In the genomic region with DNA sequence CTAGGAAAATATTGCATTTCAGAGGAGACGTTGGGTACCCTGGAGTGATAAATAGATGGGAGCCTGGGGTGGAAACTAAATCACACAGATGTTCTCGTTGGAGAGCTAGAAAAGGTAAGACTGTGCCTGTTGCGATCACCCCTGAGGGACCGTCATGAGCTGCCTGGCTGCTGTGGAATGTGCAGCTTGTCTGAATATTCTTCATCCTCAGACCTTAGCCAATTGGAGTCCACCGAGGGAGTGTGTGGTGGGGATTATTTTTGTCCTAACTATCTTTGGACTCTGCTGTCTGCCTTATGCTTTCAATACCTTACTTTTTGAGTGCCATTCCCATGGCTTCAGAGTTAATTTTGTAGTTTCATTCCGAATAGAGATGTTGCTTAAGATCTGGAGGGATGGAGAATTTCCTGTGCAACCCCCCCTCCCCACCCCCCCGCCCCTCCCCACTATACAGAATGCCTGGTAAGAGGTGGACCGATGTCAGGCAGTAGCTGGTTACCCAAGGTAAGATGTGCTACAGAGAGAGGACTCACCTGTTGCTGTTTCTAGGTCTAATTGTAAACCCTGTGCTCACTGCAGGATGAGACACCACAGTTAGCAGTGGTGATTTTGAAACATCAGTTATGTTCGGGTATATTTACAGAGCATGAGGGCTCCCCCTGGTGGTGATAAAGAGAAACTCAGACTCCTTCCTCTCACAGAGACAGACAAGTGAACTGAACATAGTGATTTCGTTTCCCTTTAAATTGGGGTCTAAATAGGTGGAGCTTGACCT, we compare ENCODE assay signal across 8 mouse cellular contexts. TPM values are rescaled to one million over a fixed set of nuclear protein-coding genes. Genes with fewer than 3 reads are reported as not detected.
DNase-seq lines count a peak whose midpoint lies in the region; ATAC-seq and TF ChIP-seq lines count a peak whose summit lies in the region.

No protein-coding gene starts in this region.

- H3K27ac ChIP-seq in ES-Bruce4 (ENCODE audit: insufficient read depth, low read length) = no peak overlapping the region
- H3K27ac ChIP-seq in bone marrow, adult 2 months (ENCODE audit: control insufficient read depth, insufficient read depth, low read depth, low read length, poor library complexity) = no peak overlapping the region
- 0 out of 2 replicates have a peak overlapping the region, but pooled peaks have one; percentile 48 for H3K27ac ChIP-seq in heart, embryonic 13.5 days (replicated peaks)
- no peak overlapping the region for H3K27ac ChIP-seq in kidney, embryonic 15.5 days
- H3K27ac ChIP-seq in testis, adult 2 months (ENCODE audit: control insufficient read depth, insufficient read depth, low read depth, low read length) = no peak overlapping the region

- ATAC-seq in erythroblast, adult 5-6 weeks (replicated peaks; ENCODE audit: low FRiP score, poor library complexity, severe bottlenecking) = peak; percentile 83
- ATAC-seq in heart, embryonic 13.5 days (ENCODE audit: extremely low read depth, insufficient number of reproducible peaks, low FRiP score, low TSS enrichment) = peak; percentile 54; the same call in 1 of the 2 replicates
- ATAC-seq in kidney, embryonic 15.5 days (replicated peaks; ENCODE audit: low FRiP score) = peak; percentile 75

- peak; percentile 36 for TF ChIP-seq CTCF in ES-Bruce4 (IDR thresholded peaks at IDR 0.05; ENCODE audit: low read depth, low read length)
- TF ChIP-seq CTCF in bone marrow, adult 2 months (IDR thresholded peaks at IDR 0.05; ENCODE audit: control insufficient read depth, insufficient read depth, low read length) = peak; percentile 52
- TF ChIP-seq CTCF in testis, adult 2 months (IDR thresholded peaks at IDR 0.05; ENCODE audit: control insufficient read depth, insufficient read depth, insufficient replicate concordance, low read depth, low read length) = peak; percentile 39; the same call in 1 of the 2 replicates

- H3K9me3 ChIP-seq in ES-Bruce4 (replicated peaks; ENCODE audit: control insufficient read depth, insufficient read depth, low read length, poor library complexity, severe bottlenecking) = no peaks in the 10 kb centered on the region
- H3K9me3 ChIP-seq in heart, embryonic 13.5 days = no peaks in the 10 kb centered on the region
- H3K9me3 ChIP-seq in kidney, embryonic 15.5 days (replicated peaks) = no peaks in the 10 kb centered on the region

- H3K4me3 ChIP-seq in ES-Bruce4 (ENCODE audit: low read depth, low read length) = no peak overlapping the region
- H3K4me3 ChIP-seq in bone marrow, adult 2 months (replicated peaks; ENCODE audit: control insufficient read depth, low read depth, low read length) = no peak overlapping the region
- H3K4me3 ChIP-seq in heart, embryonic 13.5 days = no peak overlapping the region
- H3K4me3 ChIP-seq in kidney, embryonic 15.5 days (replicated peaks) = no peak overlapping the region
- no peak overlapping the region for H3K4me3 ChIP-seq in testis, adult 2 months (ENCODE audit: control insufficient read depth, low read depth, low read length)

- peak; percentile 39 for DNase-seq in liver
- DNase-seq in naive thymus-derived CD4-positive, alpha-beta T cell, adult 2 months (ENCODE audit: low read depth) = peak; percentile 81

- no peaks in the 10 kb centered on the region for H3K4me1 ChIP-seq in ES-Bruce4 (ENCODE audit: control insufficient read depth, insufficient read depth, low read length)
- H3K4me1 ChIP-seq in bone marrow, adult 2 months (ENCODE audit: control insufficient read depth, insufficient read depth, low read length) = no peaks in the 10 kb centered on the region
- peaks cover 12% of the 10 kb centered on the region for H3K4me1 ChIP-seq in heart, embryonic 13.5 days
- H3K4me1 ChIP-seq in kidney, embryonic 15.5 days = no peaks in the 10 kb centered on the region
- no peaks in the 10 kb centered on the region for H3K4me1 ChIP-seq in testis, adult 2 months (ENCODE audit: control insufficient read depth, insufficient read depth, low read length)

- H3K27me3 ChIP-seq in ES-Bruce4 (ENCODE audit: control insufficient read depth, insufficient read depth, low read length, poor library complexity, severe bottlenecking) = no peaks in the 10 kb centered on the region
- no peaks in the 10 kb centered on the region for H3K27me3 ChIP-seq in heart, embryonic 13.5 days (replicated peaks)
- H3K27me3 ChIP-seq in kidney, embryonic 15.5 days = no peaks in the 10 kb centered on the region
- H3K27me3 ChIP-seq in testis, adult 2 months (ENCODE audit: control insufficient read depth, insufficient read depth, low read length) = no peaks in the 10 kb centered on the region

- H3K4me2 ChIP-seq in heart, embryonic 13.5 days = peak overlapping the region; percentile 36
- no peak overlapping the region for H3K4me2 ChIP-seq in kidney, embryonic 15.5 days

- H3K36me3 ChIP-seq in ES-Bruce4 (ENCODE audit: control insufficient read depth, insufficient read depth, low read length, poor library complexity, severe bottlenecking) = no peaks in the 10 kb centered on the region
- no peaks in the 10 kb centered on the region for H3K36me3 ChIP-seq in heart, embryonic 13.5 days
- no peaks in the 10 kb centered on the region for H3K36me3 ChIP-seq in kidney, embryonic 15.5 days
- H3K36me3 ChIP-seq in testis, adult 2 months (ENCODE audit: control insufficient read depth, insufficient read depth, low read length) = no peaks in the 10 kb centered on the region

- H3K9ac ChIP-seq in ES-Bruce4 (ENCODE audit: low read depth, poor library complexity, severe bottlenecking) = no peak overlapping the region
- no peak overlapping the region for H3K9ac ChIP-seq in heart, embryonic 13.5 days
- H3K9ac ChIP-seq in kidney, embryonic 15.5 days = no peak overlapping the region

- TF ChIP-seq POLR2A in ES-Bruce4 (IDR thresholded peaks at IDR 0.05; ENCODE audit: insufficient read depth, low read length) = no peak
- TF ChIP-seq POLR2A in bone marrow, adult 2 months (IDR thresholded peaks at IDR 0.05; ENCODE audit: borderline replicate concordance, control insufficient read depth, low read depth, low read length) = no peak
- TF ChIP-seq POLR2A in testis, adult 2 months (IDR thresholded peaks at IDR 0.05; ENCODE audit: control insufficient read depth, low read depth, low read length) = no peak

- TF ChIP-seq EP300 in ES-Bruce4 (IDR thresholded peaks at IDR 0.05; ENCODE audit: insufficient read depth, low read depth, low read length) = no peak

- WGBS in bone marrow, adult 2 months = 59% methylated on average over 10 of the region's 10 CpGs
- WGBS in heart, embryonic 13.5 days = 43% methylated on average over 10 of the region's 10 CpGs
- WGBS in kidney, embryonic 15.5 days = 61% methylated on average over 10 of the region's 10 CpGs

RNA-seq across cellular contexts. Expression of a gene that starts 15.0 kb away (rescaled TPM):
- 63.6 and 77.1 TPM in 2 replicates for polyA plus RNA-seq in ES-Bruce4 (2011; ENCODE audit: insufficient read depth, insufficient read length, low read depth, missing spikeins)
- polyA plus RNA-seq in bone marrow, adult 2 months (2011; ENCODE audit: insufficient read depth, insufficient read length, low replicate concordance, missing spikeins) = 11.3 and 24.0 TPM in 2 replicates
- total RNA-seq in erythroblast, adult 5-6 weeks (2015; ENCODE audit: low replicate concordance) = 9.0 and 19.6 TPM in 2 replicates
- total RNA-seq in erythroblast, adult 5-6 weeks (2017; ENCODE audit: low replicate concordance) = 7.5 and 9.9 TPM in 2 replicates
- polyA plus RNA-seq in heart, embryonic 13.5 days (2015; fragmentation: Nextera tagmentation; extraction: Ambion mirVana) = 22.7 and 25.9 TPM in 2 replicates
- 50.0 and 52.8 TPM in 2 replicates for polyA plus RNA-seq in kidney, embryonic 15.5 days (2015; fragmentation: Nextera tagmentation; extraction: Ambion mirVana)
- polyA plus RNA-seq in testis, adult 2 months (2012; rRNA removed) = 6.0 and 7.2 TPM in 2 replicates

RNA-seq across cellular contexts. Expression of a gene that starts 45.0 kb away (rescaled TPM):
- polyA plus RNA-seq in ES-Bruce4 (2011; ENCODE audit: insufficient read depth, insufficient read length, low read depth, missing spikeins) = 1.1 TPM in 1 of 2 replicates, not detected in the other
- 39.6 and 115 TPM in 2 replicates for polyA plus RNA-seq in bone marrow, adult 2 months (2011; ENCODE audit: insufficient read depth, insufficient read length, low replicate concordance, missing spikeins)
- 80.9 and 85.9 TPM in 2 replicates for total RNA-seq in erythroblast, adult 5-6 weeks (2015; ENCODE audit: low replicate concordance)
- 42.9 and 48.5 TPM in 2 replicates for total RNA-seq in erythroblast, adult 5-6 weeks (2017; ENCODE audit: low replicate concordance)
- polyA plus RNA-seq in heart, embryonic 13.5 days (2015; fragmentation: Nextera tagmentation; extraction: Ambion mirVana) = 1.6 and 2.6 TPM in 2 replicates
- 1.9 and 2.5 TPM in 2 replicates for polyA plus RNA-seq in kidney, embryonic 15.5 days (2015; fragmentation: Nextera tagmentation; extraction: Ambion mirVana)
- 1.0 and 1.2 TPM in 2 replicates for polyA plus RNA-seq in testis, adult 2 months (2012; rRNA removed)

Comparison
In these comparisons a context has a peak if more than half of its experiments do, and no peak if none do; other contexts are left out.
1. RNA of a gene that starts 45.0 kb away (polyA plus RNA-seq): 39.6 to 115 TPM in bone marrow, adult 2 months; 1.9 to 2.5 TPM in kidney, embryonic 15.5 days, 1.6 to 2.6 TPM in heart, embryonic 13.5 days, 1.0 to 1.2 TPM in testis, adult 2 months and 1.1 TPM in ES-Bruce4; every median in the first group is over 10 times any median in the second.
2. Peak in every context shown above with its lines, with median percentiles within 50 percentile points of each other: CTCF ChIP-seq and ATAC-seq.